Mouse (Mus musculus): ENCODE measurements at regions not wholly inside any gene's neighbourhood (a gene's known extent, or its start where the extent isn't known, plus 50 kb on each side); places are given as distances from the start of the nearest gene placed in this dataset.
A peak's percentile ranks its signal among the peaks of the same experiment; 100 is the strongest.

DNA sequence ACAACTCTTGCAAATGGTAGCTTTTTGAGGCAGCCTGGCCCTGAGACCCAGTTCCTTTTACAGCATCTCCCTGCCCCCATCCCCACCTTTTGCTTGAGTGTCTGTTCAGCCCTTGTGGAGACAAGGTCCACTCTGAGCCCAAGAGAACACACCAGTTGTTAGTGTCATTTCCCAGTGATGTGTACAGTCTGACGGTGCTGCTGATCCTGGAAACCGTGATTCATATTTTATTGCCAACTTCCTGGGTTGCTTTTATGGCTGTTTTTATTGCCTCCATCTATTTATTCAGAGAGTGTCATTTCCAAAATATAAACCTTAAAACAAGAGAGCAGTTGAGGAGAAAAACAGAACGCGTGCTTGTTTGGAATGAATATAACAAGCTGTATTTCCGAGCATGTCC, 309.6 kb upstream of the Isl1 start:
- WGBS, result 94% methylated on average over 5 of the region's 5 CpGs
- DNase-seq (ENCODE audit: low spot score), result no peak
- H3K36me3 ChIP-seq, result no peaks in the 10 kb centered on the region
- no peaks in the 10 kb centered on the region for H3K4me1 ChIP-seq (replicated peaks)
- no peaks in the 10 kb centered on the region for H3K9me3 ChIP-seq
- H3K4me3 ChIP-seq, result no peak overlapping the region
- H3K27ac ChIP-seq, result no peak overlapping the region
- no peaks in the 10 kb centered on the region for H3K27me3 ChIP-seq (ENCODE audit: insufficient read depth, poor library complexity, severe bottlenecking)

DNA sequence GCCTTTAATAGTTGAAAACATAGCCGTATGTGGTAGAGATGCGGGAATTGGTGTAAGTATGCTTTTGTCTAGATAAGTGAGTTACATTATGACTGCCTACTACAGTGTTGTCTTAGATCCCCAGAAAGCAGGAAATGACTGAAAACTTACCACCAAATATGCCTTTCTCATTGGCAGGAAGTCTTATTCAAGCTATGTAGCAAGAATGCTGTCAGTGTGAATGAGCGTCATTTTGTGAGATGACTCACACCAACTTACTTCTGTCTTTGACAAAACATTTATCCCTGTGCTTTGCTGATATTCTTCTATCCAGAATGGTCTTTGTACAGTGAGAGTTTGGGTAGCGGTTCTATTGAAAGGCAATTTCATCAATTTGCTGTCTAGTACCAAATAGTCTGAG, 286.9 kb upstream of the Isl1 start:
- Histone ChIP-seq H3K4me1 (replicated peaks) (no peaks in the 10 kb centered on the region), H3K9me3 (no peaks in the 10 kb centered on the region), H3K27me3 (ENCODE audit: insufficient read depth, poor library complexity, severe bottlenecking) (no peaks in the 10 kb centered on the region), H3K27ac (no peak overlapping the region), H3K36me3 (no peaks in the 10 kb centered on the region), H3K4me3 (no peak overlapping the region)
- 95% methylated on average over 4 of the region's 4 CpGs for WGBS
- DNase-seq (ENCODE audit: low spot score), result no peak

DNA sequence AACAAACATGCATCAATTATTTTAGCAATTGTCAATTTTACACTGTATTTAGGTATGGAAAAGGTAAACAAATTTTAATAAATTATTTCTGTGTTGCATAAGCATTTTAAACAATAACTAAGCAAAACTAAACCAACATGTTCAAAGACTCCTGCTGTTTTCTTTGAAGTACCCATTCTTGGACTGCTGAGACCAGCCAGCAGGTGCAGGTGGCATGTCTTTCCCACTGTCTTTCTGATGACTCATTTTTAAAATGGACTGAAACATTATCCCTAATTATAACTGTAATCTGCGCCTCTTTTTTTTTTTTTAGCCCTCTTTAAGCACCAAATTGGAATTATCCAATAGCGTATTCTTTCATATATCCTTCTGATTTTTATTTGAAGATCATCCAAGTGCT, 286.0 kb upstream of the Isl1 start:
- 100% methylated on average over 2 of the region's 2 CpGs for WGBS
- no peaks in the 10 kb centered on the region for H3K9me3 ChIP-seq
- H3K4me3 ChIP-seq, result no peak overlapping the region
- no peak for DNase-seq (ENCODE audit: low spot score)
- no peaks in the 10 kb centered on the region for H3K27me3 ChIP-seq (ENCODE audit: insufficient read depth, poor library complexity, severe bottlenecking)
- H3K4me1 ChIP-seq (replicated peaks), result no peaks in the 10 kb centered on the region
- H3K36me3 ChIP-seq, result no peaks in the 10 kb centered on the region
- no peak overlapping the region for H3K27ac ChIP-seq

DNA sequence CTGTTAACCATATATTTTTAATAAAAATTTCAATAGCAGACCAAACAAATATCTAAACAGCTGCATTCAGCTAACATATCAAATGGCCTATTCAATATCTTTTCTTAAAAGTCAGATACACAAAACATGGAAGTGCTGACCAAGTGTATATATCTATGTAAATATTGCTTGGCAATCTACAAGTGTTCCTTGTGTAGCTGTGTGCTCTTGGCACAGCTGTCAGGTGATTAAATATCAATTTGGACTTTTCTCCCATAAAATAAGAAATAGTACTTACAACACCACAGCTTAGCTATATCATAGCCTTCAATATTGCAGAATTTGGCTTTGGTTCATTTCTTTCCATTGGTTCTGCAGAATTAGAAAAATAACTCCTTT, 266.5 kb upstream of the Isl1 start:
- DNase-seq (ENCODE audit: low spot score), result no peak
- Histone ChIP-seq H3K4me1 (replicated peaks) (peaks cover 4% of the 10 kb centered on the region; the same call in 1 of the 2 replicates), H3K4me3 (no peak overlapping the region), H3K36me3 (no peaks in the 10 kb centered on the region), H3K27ac (no peak overlapping the region), H3K27me3 (ENCODE audit: insufficient read depth, poor library complexity, severe bottlenecking) (peaks cover 44% of the 10 kb centered on the region), H3K9me3 (peaks cover 14% of the 10 kb centered on the region)

DNA sequence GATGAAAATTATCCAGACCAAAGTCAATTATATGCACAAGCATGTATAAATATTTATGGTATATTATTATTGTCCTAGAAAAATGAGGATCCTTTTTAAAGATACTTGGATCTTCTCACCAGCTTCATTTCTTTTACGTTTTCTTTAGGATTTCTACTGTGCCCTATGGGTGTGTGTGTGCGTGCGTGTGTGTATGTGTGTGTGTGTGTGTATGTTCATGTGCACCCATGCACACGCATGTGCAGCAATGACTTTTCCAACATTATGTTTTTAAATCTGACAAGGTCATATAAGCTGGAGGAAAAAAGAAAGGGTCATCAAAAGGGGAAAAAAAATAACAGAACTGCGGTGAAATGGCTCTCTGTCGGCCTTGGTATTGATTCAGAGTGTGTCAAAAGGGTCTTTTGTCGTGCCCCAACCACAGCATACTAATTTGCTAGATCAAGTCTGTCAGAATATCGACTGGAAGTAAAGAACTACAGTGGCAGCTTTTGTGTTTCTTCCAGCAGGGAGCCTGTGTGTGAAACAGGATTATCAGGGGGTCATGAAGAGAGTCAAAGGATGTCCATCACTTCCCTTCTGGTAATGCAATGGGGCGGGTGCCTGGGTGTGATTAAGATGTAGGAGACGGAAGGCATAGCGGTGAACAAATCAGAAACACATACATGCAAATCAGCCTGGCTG, 265.9 kb upstream of the Isl1 start:
- WGBS, result 27% methylated on average over 11 of the region's 11 CpGs
- H3K9me3 ChIP-seq, result peaks cover 14% of the 10 kb centered on the region
- no peaks in the 10 kb centered on the region for H3K36me3 ChIP-seq
- no peak overlapping the region for H3K4me3 ChIP-seq
- H3K27me3 ChIP-seq (ENCODE audit: insufficient read depth, poor library complexity, severe bottlenecking), result peaks cover 48% of the 10 kb centered on the region
- no peak overlapping the region for H3K27ac ChIP-seq
- H3K4me1 ChIP-seq (replicated peaks), result peaks cover 4% of the 10 kb centered on the region; the same call in 1 of the 2 replicates
- DNase-seq (ENCODE audit: low spot score), result peak; percentile 69

DNA sequence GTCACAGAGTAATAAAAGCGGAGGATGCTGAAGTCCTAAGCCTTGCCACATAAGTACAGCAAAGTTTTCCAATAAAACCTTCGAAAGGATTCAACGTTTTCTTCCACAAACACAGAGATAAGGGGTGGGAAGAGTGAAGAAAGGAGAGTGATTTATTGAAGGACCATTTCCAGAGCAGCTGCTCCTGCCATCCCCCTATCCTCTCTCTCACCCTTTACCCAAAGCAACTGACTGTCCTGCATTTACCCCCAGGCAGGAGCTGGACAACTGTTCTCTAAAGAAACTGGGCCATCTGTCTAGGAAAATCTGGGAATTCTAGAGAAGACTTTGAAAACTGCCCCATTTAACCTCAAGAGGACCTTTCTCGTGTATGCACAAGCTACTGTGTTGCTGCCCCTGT, 245.6 kb upstream of the Isl1 start:
- Histone ChIP-seq H3K27ac (no peak overlapping the region), H3K27me3 (ENCODE audit: insufficient read depth, poor library complexity, severe bottlenecking) (no peaks in the 10 kb centered on the region), H3K9me3 (no peaks in the 10 kb centered on the region), H3K36me3 (no peaks in the 10 kb centered on the region), H3K4me3 (no peak overlapping the region), H3K4me1 (replicated peaks) (no peaks in the 10 kb centered on the region)
- no peak for DNase-seq (ENCODE audit: low spot score)
- WGBS, result 66% methylated on average over 4 of the region's 4 CpGs

DNA sequence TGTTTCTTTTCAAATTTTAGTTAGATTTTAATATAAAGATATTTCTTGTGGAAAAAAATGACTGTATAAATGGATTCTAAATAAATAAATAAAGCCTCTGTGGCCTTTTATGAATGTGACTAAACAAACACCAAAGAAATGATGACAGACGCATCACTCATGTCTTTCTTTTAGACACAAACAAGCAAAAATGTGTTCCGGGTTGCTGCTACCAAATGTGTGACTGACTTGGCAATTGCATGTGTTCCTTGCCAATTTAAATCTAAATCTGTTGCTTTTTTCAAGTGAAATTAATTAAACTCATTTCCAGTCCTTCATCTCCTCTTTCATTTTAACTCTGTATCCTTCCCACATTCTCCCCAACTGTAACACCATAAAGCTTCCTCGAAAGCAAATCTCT, 225.7 kb upstream of the Isl1 start:
- Histone ChIP-seq H3K4me1 (replicated peaks) (no peaks in the 10 kb centered on the region), H3K4me3 (no peak overlapping the region), H3K27me3 (ENCODE audit: insufficient read depth, poor library complexity, severe bottlenecking) (no peaks in the 10 kb centered on the region), H3K36me3 (no peaks in the 10 kb centered on the region), H3K27ac (no peak overlapping the region), H3K9me3 (no peaks in the 10 kb centered on the region)
- WGBS, result 92% methylated on average over 3 of the region's 3 CpGs
- no peak for DNase-seq (ENCODE audit: low spot score)

DNA sequence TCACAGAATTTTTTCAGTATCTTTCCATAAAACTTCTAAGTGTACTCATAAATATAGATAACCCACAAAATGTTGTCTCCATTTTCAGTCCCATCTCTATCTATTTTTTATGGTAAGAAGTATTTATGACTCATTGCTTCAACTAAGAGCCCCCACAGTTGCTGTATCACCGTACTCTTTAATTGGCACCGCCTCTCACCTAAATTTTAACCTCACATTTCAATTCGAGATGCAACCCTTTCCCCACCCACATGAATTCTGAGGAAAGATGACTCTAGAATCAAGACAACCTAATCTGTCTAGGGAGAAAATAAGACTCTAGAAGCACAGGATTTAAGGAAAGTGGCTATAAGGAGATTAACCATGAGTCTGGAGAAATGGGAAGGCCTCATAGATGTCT, 223.7 kb upstream of the Isl1 start:
- Histone ChIP-seq H3K9me3 (no peaks in the 10 kb centered on the region), H3K27me3 (ENCODE audit: insufficient read depth, poor library complexity, severe bottlenecking) (no peaks in the 10 kb centered on the region), H3K27ac (no peak overlapping the region), H3K36me3 (no peaks in the 10 kb centered on the region), H3K4me1 (replicated peaks) (no peaks in the 10 kb centered on the region), H3K4me3 (no peak overlapping the region)
- 88% methylated on average over 3 of the region's 3 CpGs for WGBS
- DNase-seq (ENCODE audit: low spot score), result no peak

DNA sequence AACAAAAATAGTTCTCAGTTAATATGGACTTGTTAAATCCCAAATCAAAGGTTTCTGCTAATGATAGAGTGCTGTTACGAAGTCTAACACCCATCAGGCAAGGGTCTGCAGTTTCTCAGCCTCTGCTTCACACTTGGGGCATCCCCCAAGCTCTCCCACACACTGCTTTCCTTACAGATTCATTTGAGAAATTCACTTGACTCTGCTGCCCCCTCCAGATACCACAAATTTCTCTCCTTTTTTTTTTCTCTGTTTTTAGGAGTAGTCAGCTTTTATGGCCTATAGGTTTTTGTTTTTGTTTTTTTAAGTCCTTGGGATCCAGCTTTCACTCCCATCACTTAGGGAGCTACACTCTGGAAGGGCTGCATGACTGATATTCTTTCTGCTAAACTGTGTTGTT, 218.8 kb upstream of the Isl1 start:
- Histone ChIP-seq H3K27me3 (ENCODE audit: insufficient read depth, poor library complexity, severe bottlenecking) (no peaks in the 10 kb centered on the region), H3K4me3 (no peak overlapping the region), H3K36me3 (no peaks in the 10 kb centered on the region), H3K27ac (no peak overlapping the region), H3K4me1 (replicated peaks) (peaks cover 8% of the 10 kb centered on the region), H3K9me3 (no peaks in the 10 kb centered on the region)
- DNase-seq (ENCODE audit: low spot score), result no peak
- 66% methylated on average over 1 of the region's 1 CpGs for WGBS

DNA sequence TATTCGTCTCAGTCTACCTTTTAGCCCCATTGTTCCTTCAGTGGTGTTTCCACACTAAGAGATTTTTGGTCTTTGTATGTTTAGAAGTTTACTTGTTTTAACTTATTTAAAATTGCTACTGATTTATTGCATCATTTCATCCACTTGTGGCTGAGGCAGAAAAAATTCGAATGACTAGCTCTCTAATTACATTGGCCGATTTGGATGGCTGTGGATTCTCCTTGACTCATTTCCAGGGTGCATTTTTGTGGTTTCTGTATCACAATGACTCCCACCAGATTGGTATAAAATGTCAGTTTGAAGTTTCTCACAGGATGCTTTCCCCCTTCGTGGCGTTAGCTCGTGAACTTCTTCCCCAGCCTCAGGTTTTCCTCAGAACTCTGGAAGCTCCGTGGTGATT, 217.5 kb upstream of the Isl1 start:
- DNase-seq (ENCODE audit: low spot score), result no peak
- Histone ChIP-seq H3K4me1 (replicated peaks) (peaks cover 10% of the 10 kb centered on the region), H3K27ac (no peak overlapping the region), H3K27me3 (ENCODE audit: insufficient read depth, poor library complexity, severe bottlenecking) (no peaks in the 10 kb centered on the region), H3K9me3 (no peaks in the 10 kb centered on the region), H3K4me3 (no peak overlapping the region), H3K36me3 (no peaks in the 10 kb centered on the region)
- WGBS, result 79% methylated on average over 7 of the region's 7 CpGs

DNA sequence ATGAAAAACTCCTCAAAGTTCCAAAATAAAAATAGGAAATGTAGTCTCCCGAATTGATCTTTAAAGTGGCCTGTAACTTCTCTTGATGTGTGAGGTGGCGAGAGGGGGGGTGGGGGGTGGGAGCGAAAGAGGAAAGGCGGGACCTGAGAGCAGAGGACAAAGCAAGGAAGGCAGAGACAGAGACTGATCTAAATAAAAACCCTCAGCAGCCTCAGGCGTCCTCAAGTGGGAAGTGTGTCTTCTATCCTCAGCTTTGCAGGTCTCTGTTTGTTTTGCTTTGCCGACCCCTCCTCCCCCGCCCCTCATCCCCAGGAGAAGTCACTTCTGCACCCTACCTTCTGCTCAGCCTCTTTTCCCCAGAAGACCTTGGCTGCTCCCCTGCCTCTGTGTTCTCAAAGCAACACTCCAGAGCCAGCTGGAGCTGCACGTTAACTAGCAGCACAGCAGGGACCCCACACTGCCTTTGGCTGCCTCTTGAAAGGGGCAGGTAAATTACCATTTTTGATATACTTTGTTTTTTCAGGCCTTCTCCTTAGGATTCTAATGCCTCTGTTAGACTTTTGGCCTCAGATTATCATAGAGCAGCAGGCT, 214.3 kb upstream of the Isl1 start:
- Histone ChIP-seq H3K4me1 (replicated peaks) (peaks cover 10% of the 10 kb centered on the region), H3K9me3 (no peaks in the 10 kb centered on the region), H3K4me3 (peak overlapping the region; percentile 23; the same call in 1 of the 2 replicates), H3K27me3 (ENCODE audit: insufficient read depth, poor library complexity, severe bottlenecking) (no peaks in the 10 kb centered on the region), H3K36me3 (no peaks in the 10 kb centered on the region), H3K27ac (peak overlapping the region; percentile 24; the same call in 1 of the 2 replicates)
- DNase-seq (ENCODE audit: low spot score), result peak; percentile 17
- WGBS, result 1% methylated on average over 8 of the region's 8 CpGs

DNA sequence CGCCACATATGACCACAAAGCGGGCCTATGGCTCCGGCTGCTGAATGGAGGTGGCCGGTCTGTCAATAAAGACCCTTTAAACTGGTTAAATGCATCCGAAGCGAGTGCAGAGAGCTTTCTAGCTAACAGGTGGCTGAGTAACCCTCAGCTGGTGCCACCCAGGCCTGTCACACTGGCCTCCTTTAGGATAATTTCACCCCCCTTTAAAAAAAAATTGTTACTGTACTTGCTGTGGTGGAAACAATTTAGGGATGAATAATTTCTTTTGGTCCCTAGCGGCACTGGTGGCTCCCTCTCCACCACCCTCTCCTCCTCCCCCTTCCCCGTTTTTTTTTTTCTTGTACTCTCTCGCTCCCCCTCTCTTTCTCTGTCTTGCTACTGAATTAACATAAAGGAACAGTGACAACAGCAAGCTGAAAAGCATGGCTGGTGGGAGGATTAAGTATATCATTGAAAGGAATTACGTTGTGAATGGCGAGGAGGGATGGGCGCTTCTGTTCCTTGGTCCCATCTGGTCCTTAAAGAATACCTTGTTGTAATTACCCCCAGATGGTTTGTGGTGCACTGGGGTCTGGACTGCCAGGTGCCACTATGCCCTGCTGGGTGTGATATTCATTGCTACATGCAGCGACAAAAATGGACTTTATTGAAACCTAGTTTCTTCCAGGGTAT, 205.3 kb upstream of the Isl1 start:
- Histone ChIP-seq H3K36me3 (no peaks in the 10 kb centered on the region), H3K27me3 (ENCODE audit: insufficient read depth, poor library complexity, severe bottlenecking) (peaks cover 14% of the 10 kb centered on the region), H3K27ac (peak overlapping the region; percentile 56; the same call in 1 of the 2 replicates), H3K9me3 (no peaks in the 10 kb centered on the region), H3K4me3 (peak overlapping the region; percentile 34), H3K4me1 (replicated peaks) (peaks cover 14% of the 10 kb centered on the region)
- DNase-seq (ENCODE audit: low spot score), result peak; percentile 43
- 5% methylated on average over 13 of the region's 13 CpGs for WGBS

DNA sequence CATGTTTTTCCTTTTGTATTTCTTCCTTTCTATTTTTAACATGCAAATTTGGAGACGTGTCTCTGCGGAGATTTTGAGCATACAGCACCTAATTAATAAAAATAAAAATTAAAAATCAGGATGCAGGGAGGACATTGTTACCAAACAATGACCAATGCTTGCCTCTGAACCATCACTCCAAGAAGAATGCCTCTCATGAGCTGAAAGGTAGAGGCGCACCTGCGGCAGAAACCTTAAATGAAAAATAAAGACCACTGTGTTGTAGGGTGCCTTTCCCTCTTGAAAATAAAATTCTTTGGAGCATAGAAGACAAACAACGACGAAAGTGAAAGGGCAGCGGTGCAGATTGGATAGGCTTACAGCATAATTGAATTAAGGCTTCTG, 204.8 kb upstream of the Isl1 start:
- H3K4me1 ChIP-seq (replicated peaks), result peaks cover 14% of the 10 kb centered on the region
- no peaks in the 10 kb centered on the region for H3K9me3 ChIP-seq
- no peak for DNase-seq (ENCODE audit: low spot score)
- H3K27ac ChIP-seq, result peak overlapping the region; percentile 56; the same call in 1 of the 2 replicates
- 40% methylated on average over 7 of the region's 7 CpGs for WGBS
- H3K27me3 ChIP-seq (ENCODE audit: insufficient read depth, poor library complexity, severe bottlenecking), result peaks cover 14% of the 10 kb centered on the region
- no peaks in the 10 kb centered on the region for H3K36me3 ChIP-seq
- H3K4me3 ChIP-seq, result peak overlapping the region; percentile 34

All from hindbrain, embryonic 10.5 days (tissue).